ENCODE assay signal across 12 mouse cellular contexts in the genomic region with DNA sequence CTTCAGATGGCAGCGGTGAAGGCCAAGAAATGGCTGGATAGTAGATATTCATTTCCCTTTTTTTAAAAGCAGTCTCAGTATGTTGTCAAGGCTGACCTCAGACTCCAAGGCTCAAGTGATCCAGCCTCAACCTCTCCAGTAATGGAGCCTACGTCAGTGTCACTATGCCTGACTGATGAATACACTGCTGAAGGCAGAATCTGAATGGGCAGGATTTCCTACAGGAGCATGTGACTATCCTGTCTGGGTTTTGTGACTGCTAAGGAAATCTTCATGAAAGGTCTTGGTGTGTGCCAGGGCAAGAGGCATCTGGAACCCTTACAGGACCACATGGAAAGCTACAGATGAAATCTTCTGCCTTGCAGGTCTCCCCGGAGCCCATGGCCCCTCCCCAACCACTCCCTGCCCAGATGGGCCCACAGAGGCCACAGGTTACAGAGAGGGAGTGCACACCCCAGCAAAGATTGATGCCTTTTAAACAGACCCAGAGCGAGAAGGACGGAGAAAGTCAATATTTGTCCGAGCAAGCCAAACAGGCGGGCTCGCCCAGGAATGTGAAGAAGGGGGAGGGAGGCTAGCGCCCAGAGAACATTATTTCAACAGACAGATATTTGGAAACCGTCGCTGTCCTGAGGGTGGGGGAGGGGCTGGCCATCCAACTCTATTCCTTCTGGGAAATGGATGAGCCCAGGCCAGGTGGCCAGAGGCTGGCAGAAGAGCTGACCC. TPM values are rescaled to one million over a fixed set of nuclear protein-coding genes. Genes with fewer than 3 reads are reported as not detected.
DNase-seq lines count a peak whose midpoint lies in the region; ATAC-seq lines count a peak whose summit lies in the region.
"Had no signal": no experiment of that assay in that cellular context is flagged by ENCODE, and none has a peak within 500 bp of the region (broad histone marks: within the 10 kb centered on the region; RNA-seq: fewer than 3 reads in every experiment).

No protein-coding gene starts in this region.

- peak; percentile 83 for DNase-seq in midbrain, embryonic 11.5 days (ENCODE audit: low spot score, missing footprints)
- no peak for DNase-seq in midbrain, embryonic 14.5 days
- DNase-seq in lung, adult 18-20 months, result peak; percentile 65 to 75
- peak; percentile 30 for DNase-seq in urinary bladder, adult 2 months (ENCODE audit: low spot score)
- no peak for DNase-seq in thymus, postnatal 0 days (ENCODE audit: low spot score)
- DNase-seq: thymus, postnatal 36 days had no signal

- 57% methylated on average over 11 of the region's 11 CpGs for WGBS in midbrain, embryonic 11.5 days
- 68% methylated on average over 11 of the region's 11 CpGs for WGBS in midbrain, embryonic 14.5 days
- WGBS in kidney, embryonic 15.5 days, result 18% methylated on average over 11 of the region's 11 CpGs
- 73% methylated on average over 11 of the region's 11 CpGs for WGBS in forebrain, embryonic 12.5 days
- 68% methylated on average over 11 of the region's 11 CpGs for WGBS in midbrain, embryonic 13.5 days

- no peak overlapping the region for H3K9ac ChIP-seq in midbrain, embryonic 11.5 days (ENCODE audit: low read length)
- no peak overlapping the region for H3K9ac ChIP-seq in midbrain, embryonic 14.5 days (replicated peaks; ENCODE audit: low read length)
- no peak overlapping the region for H3K9ac ChIP-seq in kidney, embryonic 15.5 days
- no peak overlapping the region for H3K9ac ChIP-seq in forebrain, embryonic 12.5 days
- H3K9ac ChIP-seq in midbrain, embryonic 13.5 days (replicated peaks), result no peak overlapping the region
- H3K9ac ChIP-seq: forebrain, embryonic 15.5 days had no signal

- H3K4me2 ChIP-seq in midbrain, embryonic 11.5 days, result no peak overlapping the region
- H3K4me2 ChIP-seq in midbrain, embryonic 14.5 days (ENCODE audit: low read length), result no peak overlapping the region
- H3K4me2 ChIP-seq in kidney, embryonic 15.5 days, result peak overlapping the region; percentile 20; the same call in 1 of the 2 replicates
- H3K4me2 ChIP-seq in forebrain, embryonic 12.5 days, result no peak overlapping the region
- H3K4me2 ChIP-seq in midbrain, embryonic 13.5 days (replicated peaks), result no peak overlapping the region
- H3K4me2 ChIP-seq: forebrain, embryonic 15.5 days had no signal

- H3K27me3 ChIP-seq in midbrain, embryonic 11.5 days (ENCODE audit: control insufficient read depth, insufficient read depth, low read length), result no peaks in the 10 kb centered on the region
- H3K27me3 ChIP-seq in midbrain, embryonic 14.5 days (ENCODE audit: control insufficient read depth, insufficient read depth, low read length), result no peaks in the 10 kb centered on the region
- H3K27me3 ChIP-seq in kidney, embryonic 15.5 days, result no peaks in the 10 kb centered on the region
- peaks cover 7% of the 10 kb centered on the region; the same call in 1 of the 2 replicates for H3K27me3 ChIP-seq in forebrain, embryonic 12.5 days
- no peaks in the 10 kb centered on the region; the same call in 1 of the 2 replicates for H3K27me3 ChIP-seq in midbrain, embryonic 13.5 days
- H3K27me3 ChIP-seq: forebrain, embryonic 15.5 days had no signal

- H3K36me3 ChIP-seq in midbrain, embryonic 11.5 days (ENCODE audit: control insufficient read depth, insufficient read depth, low read length), result no peaks in the 10 kb centered on the region
- H3K36me3 ChIP-seq in midbrain, embryonic 14.5 days (ENCODE audit: control insufficient read depth, insufficient read depth, low read length), result no peaks in the 10 kb centered on the region
- H3K36me3 ChIP-seq in kidney, embryonic 15.5 days, result no peaks in the 10 kb centered on the region
- H3K36me3 ChIP-seq in forebrain, embryonic 12.5 days (replicated peaks), result no peaks in the 10 kb centered on the region
- H3K36me3 ChIP-seq in midbrain, embryonic 13.5 days, result no peaks in the 10 kb centered on the region
- H3K36me3 ChIP-seq: forebrain, embryonic 15.5 days had no signal

- no peaks in the 10 kb centered on the region for H3K9me3 ChIP-seq in midbrain, embryonic 11.5 days (ENCODE audit: control insufficient read depth, low read length)
- H3K9me3 ChIP-seq in midbrain, embryonic 14.5 days (ENCODE audit: control insufficient read depth, low read length), result no peaks in the 10 kb centered on the region
- H3K9me3 ChIP-seq in kidney, embryonic 15.5 days (replicated peaks), result no peaks in the 10 kb centered on the region
- no peaks in the 10 kb centered on the region for H3K9me3 ChIP-seq in forebrain, embryonic 12.5 days
- no peaks in the 10 kb centered on the region for H3K9me3 ChIP-seq in midbrain, embryonic 13.5 days
- H3K9me3 ChIP-seq: forebrain, embryonic 15.5 days had no signal

- H3K4me3 ChIP-seq in midbrain, embryonic 11.5 days (ENCODE audit: low read depth, low read length), result no peak overlapping the region
- no peak overlapping the region for H3K4me3 ChIP-seq in midbrain, embryonic 14.5 days (replicated peaks; ENCODE audit: low read depth, low read length)
- H3K4me3 ChIP-seq in kidney, embryonic 15.5 days (replicated peaks), result no peak overlapping the region
- no peak overlapping the region for H3K4me3 ChIP-seq in forebrain, embryonic 12.5 days (replicated peaks)
- no peak overlapping the region for H3K4me3 ChIP-seq in midbrain, embryonic 13.5 days (replicated peaks)
- H3K4me3 ChIP-seq: forebrain, embryonic 15.5 days had no signal

- peaks cover 5% of the 10 kb centered on the region; the same call in 1 of the 2 replicates for H3K4me1 ChIP-seq in midbrain, embryonic 11.5 days (ENCODE audit: control insufficient read depth, insufficient read depth, low read length)
- H3K4me1 ChIP-seq in midbrain, embryonic 14.5 days (ENCODE audit: control insufficient read depth, insufficient read depth, low read length), result no peaks in the 10 kb centered on the region
- H3K4me1 ChIP-seq in kidney, embryonic 15.5 days, result peaks cover 16% of the 10 kb centered on the region
- H3K4me1 ChIP-seq in forebrain, embryonic 12.5 days, result no peaks in the 10 kb centered on the region; the same call in 1 of the 2 replicates
- H3K4me1 ChIP-seq in midbrain, embryonic 13.5 days (replicated peaks), result 0 out of 2 replicates have a peak, but pooled peaks cover 3% of the 10 kb centered on the region
- H3K4me1 ChIP-seq: forebrain, embryonic 15.5 days had no signal

- no peak overlapping the region for H3K27ac ChIP-seq in midbrain, embryonic 11.5 days (ENCODE audit: low read depth, low read length)
- H3K27ac ChIP-seq in midbrain, embryonic 14.5 days (replicated peaks; ENCODE audit: low read depth, low read length), result no peak overlapping the region
- H3K27ac ChIP-seq in kidney, embryonic 15.5 days, result peak overlapping the region; percentile 62
- H3K27ac ChIP-seq in forebrain, embryonic 12.5 days, result no peak overlapping the region
- no peak overlapping the region for H3K27ac ChIP-seq in midbrain, embryonic 13.5 days
- H3K27ac ChIP-seq: forebrain, embryonic 15.5 days had no signal

- peak; percentile 56 for ATAC-seq in midbrain, embryonic 11.5 days (ENCODE audit: low FRiP score)
- ATAC-seq in midbrain, embryonic 14.5 days (ENCODE audit: low FRiP score, low TSS enrichment), result no peak
- peak; percentile 87 for ATAC-seq in kidney, embryonic 15.5 days (replicated peaks; ENCODE audit: low FRiP score)
- ATAC-seq in forebrain, embryonic 12.5 days (ENCODE audit: low FRiP score), result no peak
- no peak for ATAC-seq in midbrain, embryonic 13.5 days
- ATAC-seq: activated CD4-positive, CD25-positive, alpha-beta regulatory T cell, adult 4 months; forebrain, embryonic 15.5 days had no signal

RNA-seq across cellular contexts. Expression of a gene that starts 38.7 kb away (rescaled TPM):
- polyA plus RNA-seq in midbrain, embryonic 11.5 days (2014; fragmentation: Nextera tagmentation; extraction: Ambion mirVana), result 2.0 and 2.4 TPM in 2 replicates
- 0.11 and 0.54 TPM in 2 replicates for polyA plus RNA-seq in midbrain, embryonic 14.5 days (2014; fragmentation: Nextera tagmentation; extraction: Ambion mirVana)
- polyA plus RNA-seq in kidney, embryonic 15.5 days (2015; fragmentation: Nextera tagmentation; extraction: Ambion mirVana), result 5.2 and 5.5 TPM in 2 replicates
- polyA plus RNA-seq in urinary bladder, adult 2 months (2012; rRNA removed), result 0.66 and 0.97 TPM in 2 replicates
- 0.05 TPM in 1 of 2 replicates, not detected in the other for polyA plus RNA-seq in thymus, postnatal 0 days (2015; fragmentation: Nextera tagmentation; extraction: Ambion mirVana)
- polyA plus RNA-seq in forebrain, embryonic 12.5 days (2016; fragmentation: Nextera tagmentation; extraction: Ambion mirVana), result 1.1 and 2.8 TPM in 2 replicates
- polyA plus RNA-seq in midbrain, embryonic 13.5 days (2015; fragmentation: Nextera tagmentation; extraction: Ambion mirVana), result 0.41 and 0.50 TPM in 2 replicates
- polyA plus RNA-seq: heart, embryonic 16.5 days had no signal

RNA-seq across cellular contexts. Expression of a gene that starts 48.4 kb away (rescaled TPM):
- not detected in 2 replicates for polyA plus RNA-seq in midbrain, embryonic 11.5 days (2014; fragmentation: Nextera tagmentation; extraction: Ambion mirVana)
- polyA plus RNA-seq in midbrain, embryonic 14.5 days (2014; fragmentation: Nextera tagmentation; extraction: Ambion mirVana), result not detected in 2 replicates
- 0.09 and 0.14 TPM in 2 replicates for polyA plus RNA-seq in kidney, embryonic 15.5 days (2015; fragmentation: Nextera tagmentation; extraction: Ambion mirVana)
- not detected in 2 replicates for polyA plus RNA-seq in urinary bladder, adult 2 months (2012; rRNA removed)
- polyA plus RNA-seq in thymus, postnatal 0 days (2015; fragmentation: Nextera tagmentation; extraction: Ambion mirVana), result not detected in 2 replicates
- 0.08 TPM in 1 of 2 replicates, not detected in the other for polyA plus RNA-seq in forebrain, embryonic 12.5 days (2016; fragmentation: Nextera tagmentation; extraction: Ambion mirVana)
- 0.08 TPM in 1 of 2 replicates, not detected in the other for polyA plus RNA-seq in midbrain, embryonic 13.5 days (2015; fragmentation: Nextera tagmentation; extraction: Ambion mirVana)
- polyA plus RNA-seq: activated CD4-positive, CD25-positive, alpha-beta regulatory T cell, adult 4 months; forebrain, embryonic 15.5 days; heart, embryonic 16.5 days had no signal

RNA-seq across cellular contexts. Expression of a gene that starts 55.9 kb away (rescaled TPM):
- polyA plus RNA-seq in midbrain, embryonic 11.5 days (2014; fragmentation: Nextera tagmentation; extraction: Ambion mirVana), result 0.44 and 1.1 TPM in 2 replicates
- not detected in 2 replicates for polyA plus RNA-seq in midbrain, embryonic 14.5 days (2014; fragmentation: Nextera tagmentation; extraction: Ambion mirVana)
- polyA plus RNA-seq in kidney, embryonic 15.5 days (2015; fragmentation: Nextera tagmentation; extraction: Ambion mirVana), result not detected in 2 replicates
- polyA plus RNA-seq in urinary bladder, adult 2 months (2012; rRNA removed), result not detected in 2 replicates
- polyA plus RNA-seq in thymus, postnatal 0 days (2015; fragmentation: Nextera tagmentation; extraction: Ambion mirVana), result not detected in 2 replicates
- not detected in 2 replicates for polyA plus RNA-seq in forebrain, embryonic 12.5 days (2016; fragmentation: Nextera tagmentation; extraction: Ambion mirVana)
- polyA plus RNA-seq in midbrain, embryonic 13.5 days (2015; fragmentation: Nextera tagmentation; extraction: Ambion mirVana), result not detected in 2 replicates
- polyA plus RNA-seq: activated CD4-positive, CD25-positive, alpha-beta regulatory T cell, adult 4 months; forebrain, embryonic 15.5 days; heart, embryonic 16.5 days had no signal

Comparison
In these comparisons a context has a peak if more than half of its experiments do, and no peak if none do; other contexts are left out.
1. ATAC-seq: peak in midbrain, embryonic 11.5 days (single experiment) and kidney, embryonic 15.5 days (single experiment); none in midbrain, embryonic 14.5 days (single experiment), forebrain, embryonic 12.5 days (single experiment) and midbrain, embryonic 13.5 days (single experiment).
2. DNase-seq: peak in midbrain, embryonic 11.5 days (single experiment), lung, adult 18-20 months (2 of 2) and urinary bladder, adult 2 months (single experiment); none in midbrain, embryonic 14.5 days (single experiment) and thymus, postnatal 0 days (single experiment).